Mouse (Mus musculus) neutrophil, adult 59 days (primary cell): ENCODE data around the gene Eif4e1b. TPM values are rescaled to one million over a fixed set of nuclear protein-coding genes. Genes with fewer than 3 reads are reported as not detected.

Experiments
- total RNA-seq, 2 experiments: library from RNA; stranded (reverse); gene quantifications; 1 replicate in 1 of 2; 2 replicates in 1 of 2; pipeline ENCODE4 v1.2.4; 2023

Eif4e1b gene
- not detected for total RNA-seq

DNA sequence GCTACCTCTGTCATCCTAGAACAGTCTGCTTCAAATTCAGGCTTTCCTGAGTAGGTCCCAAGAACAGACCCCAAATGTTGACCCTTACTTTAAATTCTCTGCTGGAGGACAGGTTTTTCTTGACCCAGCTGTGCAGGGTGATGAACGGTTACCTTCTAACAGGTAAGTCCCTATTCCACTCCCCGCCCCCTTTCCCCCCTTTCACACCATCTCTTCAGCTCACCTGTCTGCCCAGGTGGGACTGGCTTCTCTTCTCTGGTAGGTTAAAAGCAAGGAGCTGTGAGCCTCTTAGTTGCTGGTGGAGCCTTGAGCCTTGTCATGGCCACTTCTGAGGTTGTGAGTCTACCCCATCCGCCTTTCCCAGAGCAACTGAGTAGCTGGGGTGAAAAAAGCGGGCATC lies at the start of gene Eif4e1b:
TSS of gene Eif4e1b (plus strand) at position 301 of the 400 bp plus-strand sequence.

GRCm38 (mm10) chr13:54749864-54750411 lies 33.9 kb upstream of the Eif4e1b start, which contains the start of gene Gprin1:
Gene Gprin1, minus strand, starts transcription at chr13:54749874.

GRCm38 (mm10) chr13:54766192-54766768 lies 17.5 kb upstream of the Eif4e1b start, which contains the start of gene Sncb:
Gene Sncb, minus strand, starts transcription at chr13:54766595.

DNA sequence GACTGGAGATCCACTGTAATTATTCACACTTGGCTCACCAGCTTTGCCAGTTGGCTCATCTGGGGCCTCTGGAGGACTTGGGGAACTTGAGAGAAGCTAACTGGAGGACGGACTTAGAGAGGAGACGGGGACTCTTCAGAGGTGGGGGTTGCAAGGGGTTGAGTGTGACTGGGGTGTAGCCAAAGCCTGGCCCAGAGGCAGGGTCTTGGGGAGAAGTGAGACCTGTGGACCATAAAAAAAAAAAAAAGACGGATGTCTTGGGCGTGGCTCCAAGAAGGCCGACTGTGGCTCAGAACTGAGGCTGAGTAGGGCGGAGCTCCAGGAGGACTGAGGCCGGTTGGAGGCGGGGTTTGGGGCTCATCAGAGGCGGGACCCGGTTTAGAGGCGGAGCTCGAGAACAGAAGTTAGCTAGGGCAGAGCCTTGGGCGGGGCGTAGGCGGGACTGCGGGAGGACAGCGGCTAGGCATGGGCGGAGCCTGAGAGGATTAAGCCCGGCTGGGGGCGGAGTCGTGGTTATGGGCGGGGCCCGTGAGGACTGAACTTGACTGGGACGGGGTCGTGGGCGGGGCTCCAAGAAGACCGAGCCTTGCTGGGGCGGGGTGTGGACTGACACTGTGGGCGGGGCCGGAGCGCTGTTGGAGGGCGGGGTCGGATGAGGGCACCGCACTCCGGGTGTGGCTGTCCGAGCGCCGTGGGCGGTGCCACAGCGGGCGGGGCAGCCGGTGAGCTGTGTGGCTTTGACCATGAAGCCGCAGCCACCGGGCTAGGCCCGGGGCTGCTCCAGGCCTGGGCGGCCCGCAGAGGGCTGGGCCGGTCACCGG lies 5.2 kb downstream of the Eif4e1b start, which contains the start of gene Tspan17:
TSS of gene Tspan17 (plus strand) at position 638 of the 821 bp plus-strand sequence.

Other genes with a start within 250 kb of the Eif4e1b start
- gene 4833439L19Rik, start 218.6 kb upstream of the Eif4e1b start, total RNA-seq, result 10 to 100 TPM; 34.5 to 41.0 TPM
- gene Arl10, start 209.0 kb upstream of the Eif4e1b start, total RNA-seq, result 1 to 10 TPM; 7.4 to 8.4 TPM
- gene Nop16, start 193.9 kb upstream of the Eif4e1b start, total RNA-seq, result 1 to 10 TPM; 6.3 to 7.5 TPM
- 10 to 100 TPM; 60.7 to 66.3 TPM for gene Higd2a, start 193.8 kb upstream of the Eif4e1b start, total RNA-seq
- 1 to 10 TPM; 5.6 to 7.7 TPM for gene Cltb, start 172.7 kb upstream of the Eif4e1b start, total RNA-seq
- gene Faf2, start 162.2 kb upstream of the Eif4e1b start, total RNA-seq, result 10 to 100 TPM; 34.6 to 41.0 TPM
- 100 to 1,000 TPM; 140 to 150 TPM for gene Rnf44, start 90.1 kb upstream of the Eif4e1b start, total RNA-seq
- not detected for gene Cdhr2, start 82.5 kb upstream of the Eif4e1b start, total RNA-seq
- not detected for gene Gprin1, start 34.1 kb upstream of the Eif4e1b start, total RNA-seq
- not detected for gene Sncb, start 17.4 kb upstream of the Eif4e1b start, total RNA-seq
- 10 to 100 TPM; 10.1 to 15.7 TPM for gene Tspan17, start 5.4 kb downstream of the Eif4e1b start, total RNA-seq
- gene Unc5a, start 165.4 kb downstream of the Eif4e1b start, total RNA-seq, result under 1 TPM in 1 of 2 experiments, not detected in 1; 0.11 TPM
- gene Hk3, start 237.4 kb downstream of the Eif4e1b start, total RNA-seq, result 100 to 1,000 TPM; 382 to 434 TPM